Comparison of ENCODE assay signal across 8 mouse cellular contexts in the genomic region with DNA sequence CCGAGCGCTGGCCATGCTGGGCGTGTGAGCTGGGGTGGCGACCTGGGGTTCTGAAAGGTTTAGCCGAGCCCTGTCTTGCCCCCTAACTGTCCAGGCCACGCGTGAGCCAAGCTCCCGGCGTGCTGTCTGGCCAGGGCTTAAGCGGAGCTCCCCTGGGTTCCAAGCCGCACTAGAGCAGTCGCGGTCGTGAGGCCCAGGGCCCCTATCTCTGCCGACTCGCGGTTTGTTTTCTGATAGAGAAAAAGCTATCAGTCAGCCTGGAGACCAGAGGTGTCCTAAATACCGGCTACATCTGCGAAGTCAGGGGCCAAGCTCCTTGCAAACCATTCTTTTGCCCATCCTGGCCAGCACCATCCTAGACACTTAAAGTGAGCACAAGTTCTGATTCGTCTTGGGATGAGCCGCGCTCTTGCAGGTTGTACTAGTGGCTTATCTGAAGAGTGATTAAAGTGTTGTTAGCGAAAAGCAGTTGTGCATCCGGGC. TPM values are rescaled to one million over a fixed set of nuclear protein-coding genes. Genes with fewer than 3 reads are reported as not detected.
A peak's percentile ranks its signal among the peaks of the same experiment; 100 is the strongest.
DNase-seq lines count a peak whose midpoint lies in the region; ATAC-seq and TF ChIP-seq lines count a peak whose summit lies in the region.

No protein-coding gene starts in this region.

- peaks cover 43% of the 10 kb centered on the region for H3K4me1 ChIP-seq in heart, embryonic 12.5 days (replicated peaks)
- H3K4me1 ChIP-seq in embryonic facial prominence, embryonic 15.5 days, result peaks cover 47% of the 10 kb centered on the region
- no peaks in the 10 kb centered on the region; the same call in 1 of the 2 replicates for H3K4me1 ChIP-seq in intestine, postnatal 0 days (replicated peaks; ENCODE audit: control insufficient read depth, insufficient read depth, low read length)
- peaks cover 46% of the 10 kb centered on the region for H3K4me1 ChIP-seq in neural tube, embryonic 12.5 days

- H3K9ac ChIP-seq in heart, embryonic 12.5 days, result peak overlapping the region; percentile 65
- no peak overlapping the region for H3K9ac ChIP-seq in embryonic facial prominence, embryonic 15.5 days
- H3K9ac ChIP-seq in intestine, postnatal 0 days (ENCODE audit: low read depth, low read length), result no peak overlapping the region
- H3K9ac ChIP-seq in neural tube, embryonic 12.5 days, result no peak overlapping the region

- intact Hi-C loops in heart, postnatal 25 days (cut with DNase I), result loop anchor here (5.0 kb wide), 1 partner anchor 46 kb away; no protein-coding TSS in a partner anchor

- DNase-seq in heart, postnatal 25 days (ENCODE audit: low spot score), result no peak
- DNase-seq in spleen, postnatal 4 days (ENCODE audit: low spot score in 2 of 2), result no peak
- DNase-seq in gastrocnemius, postnatal 10 days, result no peak
- no peak for DNase-seq in spleen, adult 18-20 months

- peaks cover 4% of the 10 kb centered on the region for H3K27me3 ChIP-seq in heart, embryonic 12.5 days (replicated peaks)
- H3K27me3 ChIP-seq in embryonic facial prominence, embryonic 15.5 days, result peaks cover 72% of the 10 kb centered on the region
- peaks cover 70% of the 10 kb centered on the region for H3K27me3 ChIP-seq in intestine, postnatal 0 days (replicated peaks; ENCODE audit: control insufficient read depth, insufficient read depth, low read length)
- H3K27me3 ChIP-seq in neural tube, embryonic 12.5 days (replicated peaks), result peaks cover 47% of the 10 kb centered on the region

- peak overlapping the region; percentile 92 for H3K4me3 ChIP-seq in heart, embryonic 12.5 days
- peak overlapping the region; percentile 1; the same call in 1 of the 2 replicates for H3K4me3 ChIP-seq in embryonic facial prominence, embryonic 15.5 days (replicated peaks)
- peak overlapping the region; percentile 16 for H3K4me3 ChIP-seq in intestine, postnatal 0 days (ENCODE audit: low read depth, low read length)
- peak overlapping the region; percentile 21; the same call in 1 of the 2 replicates for H3K4me3 ChIP-seq in neural tube, embryonic 12.5 days

- H3K4me2 ChIP-seq in heart, embryonic 12.5 days, result peak overlapping the region; percentile 81
- peak overlapping the region; percentile 19; the same call in 1 of the 2 replicates for H3K4me2 ChIP-seq in embryonic facial prominence, embryonic 15.5 days (replicated peaks)
- H3K4me2 ChIP-seq in intestine, postnatal 0 days (replicated peaks; ENCODE audit: low read depth), result peak overlapping the region; percentile 44
- peak overlapping the region; percentile 83 for H3K4me2 ChIP-seq in neural tube, embryonic 12.5 days (replicated peaks)

- WGBS in heart, embryonic 12.5 days, result 2% methylated on average over 24 of the region's 24 CpGs
- 4% methylated on average over 24 of the region's 24 CpGs for WGBS in embryonic facial prominence, embryonic 15.5 days
- 1% methylated on average over 24 of the region's 24 CpGs for WGBS in intestine, postnatal 0 days
- under 1% methylated on average over 24 of the region's 24 CpGs for WGBS in neural tube, embryonic 12.5 days

- 0 out of 2 replicates have a peak overlapping the region, but pooled peaks have one; percentile 22 for H3K27ac ChIP-seq in heart, embryonic 12.5 days (ENCODE audit: poor library complexity, severe bottlenecking)
- no peak overlapping the region for H3K27ac ChIP-seq in embryonic facial prominence, embryonic 15.5 days (replicated peaks)
- no peak overlapping the region for H3K27ac ChIP-seq in intestine, postnatal 0 days (ENCODE audit: low read depth, low read length)
- no peak overlapping the region for H3K27ac ChIP-seq in neural tube, embryonic 12.5 days

- no peak for ATAC-seq in heart, embryonic 12.5 days (ENCODE audit: insufficient number of reproducible peaks, low FRiP score)
- no peak for ATAC-seq in embryonic facial prominence, embryonic 15.5 days (ENCODE audit: insufficient number of reproducible peaks, low FRiP score, low TSS enrichment, low read depth)
- ATAC-seq in intestine, postnatal 0 days, result no peak
- no peak for ATAC-seq in neural tube, embryonic 12.5 days (ENCODE audit: low FRiP score, low read depth)

- no peak for TF ChIP-seq CTCF in intestine, postnatal 0 days (IDR thresholded peaks at IDR 0.05; ENCODE audit: low read depth)

- H3K36me3 ChIP-seq in heart, embryonic 12.5 days, result no peaks in the 10 kb centered on the region
- H3K36me3 ChIP-seq in embryonic facial prominence, embryonic 15.5 days, result no peaks in the 10 kb centered on the region
- no peaks in the 10 kb centered on the region for H3K36me3 ChIP-seq in intestine, postnatal 0 days (ENCODE audit: control insufficient read depth, insufficient read depth)
- H3K36me3 ChIP-seq in neural tube, embryonic 12.5 days, result no peaks in the 10 kb centered on the region

- H3K9me3 ChIP-seq in heart, embryonic 12.5 days (replicated peaks), result no peaks in the 10 kb centered on the region
- no peaks in the 10 kb centered on the region for H3K9me3 ChIP-seq in embryonic facial prominence, embryonic 15.5 days (replicated peaks)
- no peaks in the 10 kb centered on the region for H3K9me3 ChIP-seq in intestine, postnatal 0 days (ENCODE audit: control insufficient read depth)
- H3K9me3 ChIP-seq in neural tube, embryonic 12.5 days, result no peaks in the 10 kb centered on the region

RNA-seq across cellular contexts. Expression of gene Prox1, which starts 2.5 kb away (rescaled TPM):
- polyA plus RNA-seq in heart, embryonic 12.5 days (2016; fragmentation: Nextera tagmentation; extraction: Ambion mirVana), result 26.5 and 29.6 TPM in 2 replicates
- total RNA-seq in heart, postnatal 25 days (2021), result 10 to 100 TPM; 48.8 to 48.9 TPM
- polyA plus RNA-seq in embryonic facial prominence, embryonic 15.5 days (2015; fragmentation: Nextera tagmentation; extraction: Ambion mirVana), result 2.4 and 3.3 TPM in 2 replicates
- 1.4 and 1.5 TPM in 2 replicates for polyA plus RNA-seq in intestine, postnatal 0 days (2015; fragmentation: Nextera tagmentation; extraction: Ambion mirVana)
- polyA plus RNA-seq in neural tube, embryonic 12.5 days (2016; fragmentation: Nextera tagmentation; extraction: Ambion mirVana), result 17.7 and 18.6 TPM in 2 replicates
- 10 to 100 TPM in 1 of 2 experiments, 1 to 10 TPM in 1; 7.3 to 10.1 TPM for total RNA-seq in gastrocnemius, postnatal 10 days (2021)

Comparison
In these comparisons a context has a peak if more than half of its experiments do, and no peak if none do; other contexts are left out.
1. H3K4me2 ChIP-seq: peak in every context shown above with its lines; median percentile 83 in neural tube, embryonic 12.5 days; 81 in heart, embryonic 12.5 days; 44 in intestine, postnatal 0 days; 19 in embryonic facial prominence, embryonic 15.5 days.
2. H3K4me3 ChIP-seq: peak in every context shown above with its lines; median percentile 92 in heart, embryonic 12.5 days; 21 in neural tube, embryonic 12.5 days; 16 in intestine, postnatal 0 days; 1 in embryonic facial prominence, embryonic 15.5 days.